Mouse (Mus musculus): ENCODE results near the gene Cyp3a41a.
"Not testable (repeated sequence)": the region's sequence is repeated elsewhere in the genome, so short reads cannot be mapped to it uniquely, and the experiment has no call there.

The Cyp3a41a gene

DNA sequence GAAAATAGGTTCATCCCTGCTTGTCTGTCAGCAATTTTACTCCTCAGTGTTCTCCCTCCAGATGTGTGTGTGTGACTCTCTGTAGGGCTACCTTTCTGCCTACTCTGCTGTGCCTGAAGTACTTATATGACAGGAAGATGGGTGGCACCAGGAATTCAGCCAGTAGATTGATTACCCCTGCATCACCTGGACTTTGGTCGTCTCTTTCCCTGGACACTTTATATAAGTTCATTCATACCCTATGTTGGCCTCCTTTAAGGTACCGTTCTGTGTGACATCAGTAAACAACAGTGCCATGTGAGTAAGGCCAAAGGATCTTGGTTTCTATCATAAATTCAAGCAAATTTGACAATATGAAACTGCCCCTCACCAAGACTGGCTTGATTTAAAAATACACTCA lies at the start of gene Cyp3a41a:
Gene Cyp3a41a (minus strand): TSS at position 101 of the 400 bp plus-strand sequence.
- DNase-seq (ENCODE audit: low read depth, low spot score) = not testable (repeated sequence)

- DNase-seq (ENCODE audit: low read depth, low spot score) = not testable (repeated sequence)
Measured at GRCm38 (mm10) chr5:145737512-145737911, 17.6 kb upstream of the Cyp3a41a start.

DNA sequence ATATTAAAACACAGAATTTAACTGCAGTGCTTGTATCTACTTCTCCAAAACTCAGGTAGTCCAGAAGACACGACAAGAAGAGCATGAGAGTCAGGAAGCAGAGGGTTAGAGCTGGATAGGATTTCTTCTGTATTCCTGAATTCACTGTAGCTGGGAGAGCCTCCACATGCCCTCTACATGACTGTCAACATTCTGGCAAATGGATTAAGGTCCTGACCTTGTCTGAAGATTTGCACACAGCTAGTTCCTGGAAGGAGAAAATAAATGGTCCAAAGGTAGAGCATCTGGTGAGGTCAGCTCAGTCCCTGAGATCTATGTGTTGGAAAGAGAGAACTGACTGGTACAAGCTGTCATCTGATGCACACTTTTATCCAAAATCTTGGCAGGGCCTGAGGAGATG lies 5.6 kb downstream of the Cyp3a41a start:
- DNase-seq (ENCODE audit: low read depth, low spot score) = not testable (repeated sequence)

DNA sequence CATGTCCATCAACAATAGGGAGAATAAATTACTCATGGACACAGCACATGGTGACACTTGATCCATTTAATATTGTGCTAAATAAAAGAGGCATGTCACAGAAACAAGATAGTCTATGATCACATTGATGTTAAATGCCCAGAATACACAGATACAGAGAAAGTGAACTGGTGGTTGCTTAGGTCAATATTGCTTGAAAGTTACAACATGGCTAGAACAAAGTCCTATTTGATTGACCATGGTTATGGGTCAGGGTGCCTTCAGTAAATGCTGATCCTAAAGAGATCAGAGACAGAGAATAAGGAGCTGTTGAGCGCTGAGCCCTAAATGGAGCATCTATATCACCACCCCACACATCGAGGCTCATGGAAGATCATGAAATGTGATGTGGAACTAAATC lies 12.6 kb downstream of the Cyp3a41a start:
- not testable (repeated sequence) for DNase-seq (ENCODE audit: low read depth, low spot score)

DNA sequence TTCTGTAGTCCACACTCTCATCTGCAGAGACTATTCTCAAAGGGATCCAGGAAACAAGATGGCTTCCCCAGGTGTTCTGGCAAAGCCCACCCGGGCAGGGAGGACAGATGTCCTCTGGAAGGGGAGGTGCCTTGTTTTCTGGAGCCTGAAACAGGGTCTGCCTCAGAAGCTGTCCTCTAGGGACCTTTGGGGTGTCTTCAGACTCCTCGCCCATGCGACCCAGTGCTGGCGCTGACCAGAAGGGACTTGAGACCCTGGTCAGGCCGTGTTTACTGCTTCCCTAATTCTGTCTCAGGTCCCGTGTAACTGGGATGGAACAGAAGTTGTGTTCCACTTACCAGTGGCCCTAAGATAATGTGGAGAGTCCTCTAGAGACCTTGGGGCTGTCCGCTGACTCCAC lies 57.9 kb downstream of the Cyp3a41a start:
- DNase-seq (ENCODE audit: low read depth, low spot score) = no peak

- DNase-seq (ENCODE audit: low read depth, low spot score) = no peak
Measured at GRCm38 (mm10) chr5:145647779-145648178, 72.2 kb downstream of the Cyp3a41a start.

All from CD4-positive helper T cell, adult 2 months (primary cell).